Mouse (Mus musculus) bone marrow macrophage, adult 2 months (primary cell): ENCODE data around the gene Gcsam.

Experiments used
- CTCF ChIP-seq: IDR thresholded peaks from 2 replicates; pipeline ENCODE4 v1.5.1; 2012; ENCODE audit warnings: low read depth, mild to moderate bottlenecking, low read length, moderate library complexity
- POLR2A ChIP-seq: IDR thresholded peaks from 2 replicates; pipeline ENCODE4 v1.6.1; 2012; ENCODE audit warnings: mild to moderate bottlenecking, low read depth, low read length, borderline replicate concordance

GRCm38 (mm10) chr16:45608481-45608954, 1.7 kb upstream of the Gcsam start:
- no peak for TF ChIP-seq POLR2A
- no peak for TF ChIP-seq CTCF
